Mouse (Mus musculus): Measurements from ENCODE around the gene Cacna2d3.

The Cacna2d3 gene

GRCm38 (mm10) chr14:29496552-29496951, 225.1 kb downstream of the Cacna2d3 start:
- no peak for DNase-seq (ENCODE audit: low read depth, low spot score)

GRCm38 (mm10) chr14:29491786-29492185, 229.9 kb downstream of the Cacna2d3 start:
- no peak for DNase-seq (ENCODE audit: low read depth, low spot score)

GRCm38 (mm10) chr14:29485416-29485815, 236.2 kb downstream of the Cacna2d3 start:
- no peak for DNase-seq (ENCODE audit: low read depth, low spot score)

GRCm38 (mm10) chr14:29478403-29478983, 243.2 kb downstream of the Cacna2d3 start:
- DNase-seq (ENCODE audit: low read depth, low spot score) = no peak

- no peak for DNase-seq (ENCODE audit: low read depth, low spot score)
These were observed 257.4 kb downstream of the Cacna2d3 start for GRCm38 (mm10) chr14:29464277-29464676.

- DNase-seq (ENCODE audit: low read depth, low spot score) = no peak
These were observed 272.5 kb downstream of the Cacna2d3 start for GRCm38 (mm10) chr14:29449203-29449602.

- DNase-seq (ENCODE audit: low read depth, low spot score) = peak; percentile 26
These were observed 278.3 kb downstream of the Cacna2d3 start for GRCm38 (mm10) chr14:29443091-29444026.

GRCm38 (mm10) chr14:29442476-29442875, 279.2 kb downstream of the Cacna2d3 start:
- no peak for DNase-seq (ENCODE audit: low read depth, low spot score)

- DNase-seq (ENCODE audit: low read depth, low spot score) = no peak
These were observed 283.0 kb downstream of the Cacna2d3 start for GRCm38 (mm10) chr14:29438666-29439065.

- DNase-seq (ENCODE audit: low read depth, low spot score) = no peak
These were observed 283.4 kb downstream of the Cacna2d3 start for GRCm38 (mm10) chr14:29438251-29438650.

- DNase-seq (ENCODE audit: low read depth, low spot score) = no peak
These were observed 286.5 kb downstream of the Cacna2d3 start for GRCm38 (mm10) chr14:29435203-29435602.

- DNase-seq (ENCODE audit: low read depth, low spot score) = no peak
These were observed 287.9 kb downstream of the Cacna2d3 start for GRCm38 (mm10) chr14:29433716-29434115.

GRCm38 (mm10) chr14:29433076-29433714, 288.5 kb downstream of the Cacna2d3 start:
- no peak for DNase-seq (ENCODE audit: low read depth, low spot score)

GRCm38 (mm10) chr14:29429788-29430187, 291.9 kb downstream of the Cacna2d3 start:
- DNase-seq (ENCODE audit: low read depth, low spot score) = no peak

- DNase-seq (ENCODE audit: low read depth, low spot score) = no peak
These were observed 296.0 kb downstream of the Cacna2d3 start for GRCm38 (mm10) chr14:29425666-29426065.

GRCm38 (mm10) chr14:29425208-29425607, 296.5 kb downstream of the Cacna2d3 start:
- DNase-seq (ENCODE audit: low read depth, low spot score) = no peak

- DNase-seq (ENCODE audit: low read depth, low spot score) = no peak
These were observed 315.8 kb downstream of the Cacna2d3 start for GRCm38 (mm10) chr14:29405878-29406165.

- DNase-seq (ENCODE audit: low read depth, low spot score) = no peak
These were observed 316.4 kb downstream of the Cacna2d3 start for GRCm38 (mm10) chr14:29405125-29405877.

- DNase-seq (ENCODE audit: low read depth, low spot score) = no peak
These were observed 317.5 kb downstream of the Cacna2d3 start for GRCm38 (mm10) chr14:29403849-29404808.

- DNase-seq (ENCODE audit: low read depth, low spot score) = no peak
These were observed 319.2 kb downstream of the Cacna2d3 start for GRCm38 (mm10) chr14:29402471-29402870.

- no peak for DNase-seq (ENCODE audit: low read depth, low spot score)
These were observed 327.9 kb downstream of the Cacna2d3 start for GRCm38 (mm10) chr14:29393786-29394185.

All from skeletal muscle tissue, adult 2 months (tissue).